Mouse (Mus musculus) heart, postnatal 10 days (tissue): ENCODE data around the gene Samd13. TPM values are rescaled to one million over a fixed set of nuclear protein-coding genes. Genes with fewer than 3 reads are reported as not detected.
A peak's percentile ranks its signal among the peaks of the same experiment; 100 is the strongest.

ENCODE experiments used
- DNase-seq, 2 experiments: peaks; one replicate each; pipeline ENCODE4 v3.0.0; 2021
- intact Hi-C: fragments of 180-260 bp; cut with DNase I; formaldehyde crosslinking; loops from one replicate; pipeline ENCODE4 v1.15.1; 2025
- total RNA-seq, 2 experiments: library from RNA; stranded (reverse); gene quantifications; 2 replicates each; pipeline ENCODE4 v1.2.3; 2021

Gene Samd13
- total RNA-seq, result 1 to 10 TPM; 1.8 TPM

DNA sequence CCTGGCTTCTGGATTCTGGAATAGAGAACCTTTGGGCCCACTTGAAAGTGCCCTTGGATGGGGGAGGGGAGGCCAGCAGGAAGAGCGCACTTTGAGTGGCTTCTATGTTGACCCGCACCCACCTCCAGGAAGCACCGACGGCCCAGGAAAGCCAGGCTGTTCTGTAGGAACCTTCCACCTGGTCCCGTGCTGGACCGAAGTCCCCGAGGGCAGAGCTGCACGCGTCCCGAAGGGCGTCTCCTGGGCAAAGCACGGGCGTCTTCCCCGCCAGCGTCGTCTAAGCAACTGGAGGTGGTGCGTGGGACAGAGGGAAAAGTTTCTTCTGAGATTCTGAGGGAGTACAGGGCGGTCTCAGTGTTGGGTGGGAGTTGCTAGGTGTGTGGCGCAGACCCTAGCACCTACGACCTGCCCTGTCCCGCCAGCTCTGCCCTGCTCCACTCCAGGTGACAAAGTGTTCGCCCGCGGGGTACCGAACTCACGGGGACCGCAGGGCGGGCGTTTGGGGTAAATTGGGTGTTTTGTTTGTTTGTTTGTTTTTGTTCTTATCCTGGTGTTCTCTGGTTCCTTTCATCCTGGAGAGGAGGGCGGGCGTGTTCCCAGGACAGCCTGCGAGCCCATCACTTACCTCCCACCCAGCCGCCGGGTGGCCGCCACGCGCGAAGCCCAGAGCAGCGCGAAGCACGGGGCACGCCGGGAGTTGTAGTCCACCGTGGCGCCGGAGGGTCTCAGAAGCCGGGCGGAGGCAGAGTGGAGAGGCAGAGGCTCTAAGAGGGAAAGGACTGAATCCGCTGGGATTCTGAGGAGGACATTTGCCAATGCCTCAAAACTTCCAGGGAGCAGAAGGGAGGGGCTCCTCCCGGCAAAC lies at the start of gene Samd13:
Gene Samd13, minus strand, starts transcription at position 782 of the 865 bp plus-strand sequence.
- intact Hi-C loops, result loop anchor here (5.0 kb wide), 2 partner anchors 97 to 118 kb away; no protein-coding TSS in a partner anchor
- peak; percentile 78 to 82 for DNase-seq

DNA sequence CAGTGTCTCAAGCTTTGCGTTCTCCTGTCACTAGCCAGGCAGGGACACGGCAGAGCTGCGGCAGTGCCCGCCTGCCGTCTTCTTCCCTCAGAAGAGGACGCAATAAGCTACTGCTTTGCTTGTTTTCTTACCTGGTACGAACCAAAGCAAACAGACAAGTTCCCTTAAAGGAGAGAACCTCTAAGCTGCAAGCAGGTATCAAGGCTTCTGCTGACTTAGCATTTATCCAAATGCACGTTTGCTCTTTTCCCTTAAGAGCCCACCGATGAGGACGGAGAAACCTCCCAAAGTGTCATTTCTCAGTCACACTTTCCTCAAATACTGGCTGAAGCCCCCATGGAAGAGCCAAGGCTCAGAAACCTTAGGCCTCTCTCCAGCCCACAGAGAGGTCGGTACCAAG lies 46.1 kb upstream of the Samd13 start:
- no peak for DNase-seq
- intact Hi-C loops, result no loop called here

DNA sequence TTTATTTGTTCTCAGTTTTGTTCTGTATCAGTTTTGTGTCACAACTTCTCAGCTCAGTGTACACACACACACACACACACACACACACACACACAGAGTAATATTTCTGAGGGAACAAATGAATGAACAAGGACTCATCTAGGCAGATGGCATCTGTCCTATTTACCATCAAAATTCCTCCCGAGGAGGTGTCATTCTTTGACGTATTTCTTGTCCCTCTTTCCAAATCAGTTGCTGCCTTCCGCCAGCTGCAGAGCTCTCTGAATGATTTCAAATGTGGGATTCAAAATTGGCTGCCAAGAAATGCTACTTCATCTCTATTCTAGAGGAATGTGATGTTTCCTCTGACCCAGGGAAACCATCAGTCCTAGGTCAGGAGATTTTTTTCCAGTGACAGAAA lies 37.6 kb upstream of the Samd13 start:
- intact Hi-C loops, result no loop called here
- peak in 1 of 2 experiments; percentile 18 for DNase-seq

DNA sequence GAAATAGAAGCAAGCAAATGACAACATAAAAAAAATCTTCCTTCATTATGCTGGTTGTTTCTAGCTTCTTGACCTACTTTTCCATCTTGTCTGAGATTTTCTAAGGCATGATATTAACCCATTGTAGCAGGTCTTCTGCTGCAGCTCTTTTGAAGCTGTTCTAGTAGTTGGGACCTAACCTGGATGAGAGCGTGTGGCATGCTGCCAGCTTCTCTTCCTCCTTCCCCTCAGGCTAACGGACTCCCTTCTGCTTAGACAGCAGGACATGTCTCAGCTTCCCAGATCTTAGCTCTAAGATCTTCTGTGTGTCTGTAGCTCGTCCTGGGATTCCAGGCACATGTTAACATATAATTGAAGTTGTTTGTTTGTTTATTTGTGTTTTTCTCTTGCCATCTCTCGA lies 34.3 kb upstream of the Samd13 start:
- no peak for DNase-seq
- intact Hi-C loops, result no loop called here

DNA sequence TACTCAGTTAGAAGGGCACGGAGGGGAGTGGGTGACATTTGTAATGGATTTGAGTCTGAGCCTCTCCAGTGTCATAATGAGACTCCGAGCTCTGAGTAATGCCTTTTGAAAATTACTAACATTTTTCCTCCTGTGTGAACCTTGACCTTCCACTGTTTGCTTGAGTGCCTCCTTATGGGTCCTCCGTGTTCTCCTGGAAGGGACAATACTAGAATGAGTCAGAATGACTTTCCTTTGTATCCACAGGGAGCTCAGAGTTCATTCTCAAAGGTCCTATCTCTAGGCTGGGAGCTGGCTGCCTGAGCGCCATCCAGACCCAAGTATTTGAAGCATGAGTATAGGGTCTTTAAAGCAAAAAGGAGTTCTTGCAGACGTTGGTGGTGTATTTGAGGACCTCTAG lies 32.9 kb upstream of the Samd13 start:
- intact Hi-C loops, result no loop called here
- DNase-seq, result no peak

DNA sequence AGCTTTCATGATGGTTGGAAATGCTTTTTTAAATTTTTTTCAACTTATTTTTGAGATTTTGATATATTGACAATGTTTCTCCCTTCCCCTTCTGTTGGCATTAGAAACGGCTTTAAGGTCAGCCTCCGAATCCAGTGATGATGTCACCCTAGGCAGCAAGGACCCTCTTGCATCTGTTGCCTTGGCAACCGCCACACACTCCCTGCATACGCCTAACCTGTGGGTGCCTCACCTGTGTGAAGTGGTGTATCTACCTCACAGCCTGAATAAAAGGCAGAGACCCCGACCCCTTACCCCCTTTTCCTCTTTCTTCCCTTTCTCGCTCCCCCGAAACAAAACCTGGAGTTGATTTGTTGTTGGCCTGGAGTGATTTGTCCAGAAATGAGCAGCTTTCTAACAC lies 26.9 kb upstream of the Samd13 start:
- intact Hi-C loops, result no loop called here
- DNase-seq, result no peak

DNA sequence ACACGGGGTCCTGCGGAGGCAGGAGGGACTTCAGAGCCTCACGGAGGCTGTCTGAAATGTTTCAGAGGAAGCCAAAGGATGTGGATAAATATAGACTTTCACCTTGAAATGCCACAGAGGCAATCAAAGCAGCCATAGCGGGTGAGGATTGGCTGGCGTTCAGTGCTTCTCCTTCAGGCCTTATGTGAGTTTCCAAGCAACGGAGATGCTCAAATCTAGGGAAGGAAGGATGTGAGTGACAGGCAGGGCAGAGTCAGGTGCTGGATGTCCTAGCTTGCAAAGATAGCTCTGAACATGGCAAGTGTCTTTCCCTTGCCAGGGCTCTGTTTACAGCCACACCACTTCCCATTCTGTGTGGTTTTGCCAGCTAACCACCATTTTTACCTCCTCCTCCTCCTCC lies 26.2 kb upstream of the Samd13 start:
- no peak for DNase-seq
- intact Hi-C loops, result no loop called here

DNA sequence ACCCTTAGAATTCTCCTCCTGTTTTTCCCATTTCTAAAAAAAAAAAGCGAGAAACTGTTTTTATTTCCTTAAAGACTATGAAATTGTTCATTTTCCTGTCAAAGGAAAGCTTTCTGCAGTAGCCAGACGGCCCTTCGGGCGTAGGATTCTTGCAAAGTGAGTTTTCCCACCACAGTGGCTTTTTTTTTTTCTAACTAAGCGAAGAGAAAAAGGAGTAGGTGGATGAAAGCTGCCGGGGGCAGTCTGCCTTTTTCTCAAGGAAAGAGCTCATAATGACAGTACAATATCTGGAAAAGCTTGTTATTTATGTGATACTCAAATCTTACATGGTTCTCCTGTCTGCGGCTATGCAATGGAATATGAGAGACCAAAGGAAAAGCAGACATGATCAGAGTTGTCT lies 25.7 kb upstream of the Samd13 start:
- intact Hi-C loops, result no loop called here
- DNase-seq, result no peak

DNA sequence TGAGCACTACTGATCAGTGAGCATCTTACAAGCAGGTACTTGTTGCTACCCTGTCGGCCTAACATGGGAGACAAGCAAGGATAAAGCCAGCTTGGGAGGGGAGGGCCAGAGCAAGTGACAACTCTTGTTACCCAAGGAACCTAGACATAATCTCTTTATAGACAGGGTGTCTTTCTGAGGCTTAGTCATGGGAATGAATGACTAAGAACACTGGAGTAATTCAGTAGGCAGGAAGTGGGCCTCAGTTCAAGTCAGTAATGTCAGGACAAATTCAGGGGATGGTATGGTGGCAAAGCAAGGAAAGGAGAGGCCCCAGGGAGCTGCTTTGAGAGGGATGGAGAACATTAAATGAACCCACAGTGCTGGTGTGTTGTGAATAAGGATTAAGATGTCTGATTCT lies 23.7 kb upstream of the Samd13 start:
- intact Hi-C loops, result no loop called here
- DNase-seq, result no peak

DNA sequence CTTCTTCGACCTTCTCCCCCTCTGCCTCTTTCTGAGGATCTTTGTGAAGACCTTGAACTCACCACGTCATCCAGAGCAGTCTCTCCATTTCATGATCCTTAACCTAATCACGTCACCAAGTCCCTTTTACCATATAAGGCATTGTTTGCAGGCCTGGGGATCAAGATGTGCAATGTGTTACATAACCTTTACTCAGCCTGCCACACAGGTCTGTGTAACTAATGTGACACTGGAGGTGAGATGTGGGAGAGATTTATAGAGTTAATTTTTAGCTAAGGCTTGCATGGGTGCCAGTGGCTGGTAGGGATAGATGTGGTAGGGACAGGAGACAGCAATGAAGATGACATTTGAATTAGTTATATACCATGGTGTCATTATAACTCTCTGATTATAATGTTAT lies 23.0 kb upstream of the Samd13 start:
- DNase-seq, result no peak
- intact Hi-C loops, result no loop called here

DNA sequence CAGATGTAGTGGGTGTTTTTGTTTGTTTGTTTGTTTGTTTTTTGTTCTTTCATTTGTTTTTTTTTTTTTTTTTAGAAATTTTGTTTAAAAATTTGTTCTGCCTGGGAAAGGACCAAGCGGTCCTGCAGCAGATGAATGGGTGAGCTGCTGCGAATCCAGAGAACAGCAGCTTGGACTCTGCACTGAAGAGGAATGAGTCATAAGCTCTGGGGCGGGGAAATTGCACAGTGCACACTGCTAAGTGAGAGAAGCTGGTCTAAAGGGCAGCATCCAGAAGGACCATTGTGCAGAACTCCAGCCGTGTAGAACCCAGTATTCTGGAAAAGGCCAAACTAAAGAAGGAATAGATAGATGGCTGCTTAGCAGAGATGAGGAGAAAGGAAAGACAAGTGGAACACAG lies 18.7 kb upstream of the Samd13 start:
- DNase-seq, result no peak
- intact Hi-C loops, result no loop called here

DNA sequence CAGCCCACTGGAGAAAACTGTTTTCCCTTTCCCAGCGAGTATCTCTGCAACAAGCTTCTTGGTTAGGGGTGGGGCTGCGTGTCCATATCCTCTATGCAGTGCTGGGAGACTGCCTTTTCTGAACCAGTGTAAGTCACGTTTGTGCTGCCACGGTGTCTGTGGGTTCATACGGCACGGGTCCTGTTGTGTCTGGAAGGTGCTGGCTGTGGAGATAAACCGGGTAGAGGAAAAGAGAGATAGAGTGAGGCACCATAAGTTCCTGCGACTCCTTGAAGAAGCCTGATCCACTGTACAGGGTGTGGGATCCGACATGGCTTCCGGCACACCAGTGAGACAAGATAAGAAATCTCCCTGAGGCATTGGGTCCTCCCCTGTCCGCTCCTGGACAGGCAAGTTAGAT lies 14.7 kb upstream of the Samd13 start:
- intact Hi-C loops, result no loop called here

DNA sequence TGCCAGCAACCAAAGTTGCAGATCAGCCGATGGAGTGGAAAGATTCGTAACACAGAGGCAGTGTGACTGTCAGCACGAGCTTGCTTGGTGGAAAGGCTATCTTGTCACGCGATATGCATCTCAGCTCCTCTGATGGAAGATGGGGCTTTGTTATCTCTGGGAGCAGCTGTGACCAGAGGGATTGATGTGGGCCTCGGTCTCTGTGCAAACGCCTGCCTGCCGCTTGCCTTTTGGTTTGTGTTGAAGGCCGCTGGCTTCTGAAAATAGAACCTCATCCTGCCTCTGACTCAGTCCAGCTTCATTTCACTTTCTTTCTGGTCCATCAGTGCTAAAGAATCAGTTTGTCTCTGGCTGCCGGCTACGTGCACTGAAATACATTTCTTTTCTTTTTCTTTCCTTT lies 13.6 kb upstream of the Samd13 start:
- DNase-seq, result peak in 1 of 2 experiments; percentile 10
- intact Hi-C loops, result no loop called here

More for the DNA sequence above, 14.7 kb upstream of the Samd13 start:
- peak; percentile 9 to 19 for DNase-seq

DNA sequence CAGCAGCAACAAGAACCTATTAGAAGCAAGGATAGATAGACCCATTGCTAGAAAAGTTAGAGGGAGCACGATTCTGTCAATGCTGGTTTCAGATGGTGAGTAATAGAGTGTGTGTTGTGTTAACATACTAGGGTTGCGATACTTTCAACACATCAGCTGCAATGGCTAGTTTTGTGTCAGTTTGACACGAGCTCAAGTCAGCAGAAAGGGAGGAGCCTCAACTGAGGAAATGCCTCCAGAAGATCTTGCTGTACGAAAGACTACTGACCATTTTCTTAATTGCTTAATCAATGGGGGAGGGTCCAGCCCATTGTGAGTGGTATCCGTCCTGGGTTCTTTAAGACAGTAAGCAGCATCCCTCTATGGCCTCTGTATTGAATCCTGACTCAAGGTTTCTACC lies 7.2 kb upstream of the Samd13 start:
- intact Hi-C loops, result no loop called here

DNA sequence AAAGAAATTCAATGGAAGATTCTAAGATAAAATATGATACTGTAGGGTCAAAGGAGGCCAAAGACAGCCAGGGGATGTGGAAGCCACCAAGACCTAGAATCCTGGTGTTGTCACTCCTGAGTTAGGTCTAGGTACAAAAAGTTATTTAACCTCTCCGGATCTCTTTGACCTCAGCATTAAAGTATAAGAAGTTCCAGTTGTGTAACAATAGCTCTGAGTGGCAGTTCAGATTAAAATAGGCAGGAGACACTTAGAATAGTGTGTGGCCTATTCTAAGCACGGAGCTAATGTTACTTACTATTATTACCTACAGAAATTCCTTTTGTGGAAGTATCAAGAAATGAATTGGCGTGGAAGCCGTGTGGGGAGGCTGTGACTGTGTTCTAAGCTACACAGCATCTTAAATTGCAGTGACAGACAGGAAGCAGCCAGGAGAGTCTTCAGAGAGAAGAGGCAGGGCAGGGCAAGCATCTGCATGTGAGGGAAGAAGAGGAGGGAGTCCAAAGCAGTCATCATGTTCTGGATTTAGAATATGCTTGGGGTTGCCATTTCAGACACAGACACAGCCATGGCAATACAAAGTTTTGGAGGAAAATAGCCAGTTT lies 1.8 kb upstream of the Samd13 start:
- DNase-seq, result peak in 1 of 2 experiments; percentile 12
- intact Hi-C loops, result loop anchor here (5.0 kb wide), 1 partner anchor 95 kb away; no protein-coding TSS in a partner anchor

More for the DNA sequence above, 7.2 kb upstream of the Samd13 start:
- no peak for DNase-seq

DNA sequence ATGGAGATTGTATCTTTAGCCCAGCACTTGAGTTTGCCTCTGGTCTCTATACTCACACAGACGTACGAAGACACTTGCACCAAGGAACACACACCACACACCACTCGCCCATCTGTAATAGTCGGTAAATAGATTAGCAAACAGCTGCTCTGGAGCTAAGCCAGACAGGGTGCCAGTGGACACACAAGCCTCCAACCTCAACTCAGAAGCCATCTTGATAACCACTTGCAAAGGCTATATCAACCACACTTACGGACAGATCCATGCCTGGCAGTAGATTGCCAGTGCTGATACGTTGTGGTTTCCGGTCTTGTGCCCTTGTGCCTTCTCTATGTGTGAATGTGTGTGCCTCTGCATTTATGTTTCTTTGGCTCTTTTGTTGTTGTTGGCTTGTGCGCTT lies 1.0 kb upstream of the Samd13 start:
- intact Hi-C loops, result loop anchor here (5.0 kb wide), 1 partner anchor 96 kb away; no protein-coding TSS in a partner anchor
- no peak for DNase-seq

DNA sequence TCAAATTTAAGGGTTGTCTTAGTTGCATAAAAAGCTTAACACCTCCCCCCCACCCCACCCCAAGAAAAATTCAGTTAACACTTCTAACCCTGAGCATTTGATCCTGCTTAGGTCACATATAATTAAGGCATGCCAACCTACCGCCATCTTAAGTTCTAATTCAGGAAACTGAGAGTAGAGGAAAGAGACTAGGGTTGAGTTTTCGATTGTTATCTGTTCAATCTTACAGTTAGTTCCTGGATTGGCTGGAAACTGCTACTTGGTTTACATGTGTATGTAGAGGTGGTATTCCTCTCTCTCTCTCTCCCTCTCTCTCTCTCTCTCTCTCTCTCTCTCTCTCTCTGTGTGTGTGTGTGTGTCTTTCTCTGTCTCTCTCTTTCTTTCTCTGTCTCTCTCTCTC lies 2.3 kb downstream of the Samd13 start:
- no peak for DNase-seq
- intact Hi-C loops, result loop anchor here (5.0 kb wide), 1 partner anchor 116 kb away; no protein-coding TSS in a partner anchor

DNA sequence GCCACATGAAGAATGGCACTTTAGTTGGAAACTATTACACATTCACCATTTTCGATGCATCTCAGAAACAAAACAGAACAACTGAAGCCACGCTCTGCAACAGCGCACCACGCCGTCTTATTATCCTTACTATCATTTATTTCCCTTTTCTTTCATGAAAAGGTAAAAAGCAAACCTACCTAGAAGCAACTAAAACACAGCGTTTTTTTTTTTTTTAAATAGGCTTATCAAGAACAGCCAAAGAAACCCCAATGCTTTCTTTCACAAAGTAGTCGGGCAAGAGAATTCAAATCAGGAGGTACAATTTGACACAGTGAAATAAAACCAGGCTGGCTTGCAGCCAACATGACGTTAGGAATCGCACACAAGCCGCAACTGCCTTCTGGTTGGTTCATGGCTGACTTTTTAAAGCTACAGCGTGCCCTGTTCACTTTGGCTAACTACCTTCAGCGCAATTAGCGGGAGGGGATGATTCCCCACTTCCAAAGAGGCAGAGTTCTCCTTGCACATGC lies 3.2 kb downstream of the Samd13 start:
- peak; percentile 77 to 82 for DNase-seq
- intact Hi-C loops, result loop anchor here (5.0 kb wide), 1 partner anchor 115 kb away; no protein-coding TSS in a partner anchor

DNA sequence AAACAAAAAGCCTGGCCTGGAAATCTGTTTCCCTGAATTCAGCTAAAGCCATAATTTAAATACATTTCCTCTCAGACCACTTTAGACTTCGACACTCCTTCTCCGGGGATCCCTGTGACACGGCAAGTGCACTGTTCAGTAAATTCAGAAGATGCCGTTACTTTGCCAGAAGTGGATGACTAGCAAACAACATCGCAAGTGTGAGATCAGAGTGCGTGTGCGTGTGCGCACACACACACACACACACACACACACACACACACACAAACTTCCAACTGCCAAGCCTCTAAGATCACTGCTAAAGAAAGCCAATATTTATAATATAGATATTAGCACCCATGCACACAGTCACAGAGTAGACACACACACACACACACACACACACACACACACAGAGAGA lies 3.7 kb downstream of the Samd13 start:
- DNase-seq, result peak in 1 of 2 experiments; percentile 29
- intact Hi-C loops, result loop anchor here (5.0 kb wide), 1 partner anchor 114 kb away; no protein-coding TSS in a partner anchor

DNA sequence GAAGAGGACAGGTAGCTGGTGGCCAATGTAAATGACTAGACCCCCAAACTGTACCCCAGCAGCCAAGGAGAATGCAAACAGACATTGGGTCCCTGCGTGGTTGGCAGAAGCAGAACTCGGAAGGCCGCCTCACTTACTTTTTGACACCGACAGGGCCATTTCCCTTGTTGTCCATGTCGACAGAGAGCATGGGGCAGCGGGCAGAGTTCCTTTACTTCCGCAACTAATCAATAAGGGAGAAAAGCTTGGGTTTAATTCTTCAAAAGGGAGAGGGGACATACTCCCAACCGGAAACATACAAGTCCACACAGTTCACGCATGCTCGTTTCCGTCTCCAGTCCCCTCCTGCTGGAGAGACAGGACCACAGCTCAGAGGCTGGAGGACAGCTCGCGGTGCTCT lies 4.8 kb downstream of the Samd13 start:
- DNase-seq, result no peak
- intact Hi-C loops, result loop anchor here (5.0 kb wide), 1 partner anchor 113 kb away; no protein-coding TSS in a partner anchor

DNA sequence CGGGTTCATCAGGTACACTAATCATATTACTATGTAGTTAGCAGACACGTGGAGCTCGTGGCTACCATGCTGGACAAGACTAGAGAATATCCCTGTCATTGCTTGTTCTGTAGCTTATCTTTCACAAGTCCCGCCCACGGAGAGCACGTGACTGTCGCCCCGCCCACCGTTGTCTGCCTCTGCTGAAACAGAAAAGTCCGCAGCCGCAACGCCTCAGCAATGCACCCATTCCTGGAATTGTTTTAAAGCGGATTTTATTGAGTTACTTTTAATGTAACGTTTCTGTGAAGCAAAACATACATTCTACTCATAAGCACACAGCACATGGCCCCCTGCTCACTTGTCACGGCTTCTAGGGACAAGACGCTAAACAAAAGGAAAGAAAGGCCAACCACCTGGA lies 5.7 kb downstream of the Samd13 start:
- intact Hi-C loops, result loop anchor here (5.0 kb wide), 1 partner anchor 112 kb away; no protein-coding TSS in a partner anchor
- no peak for DNase-seq
